Mouse (Mus musculus): ENCODE results near the gene Sytl1.

- TF ChIP-seq CTCF (IDR thresholded peaks at IDR 0.05; ENCODE audit: low read depth, low read length) (no peak), POLR2A (IDR thresholded peaks at IDR 0.05; ENCODE audit: borderline replicate concordance, low read depth, low read length) (no peak)
Measured at GRCm38 (mm10) chr4:133244289-133244688, 18.6 kb downstream of the Sytl1 start.

Measured in bone marrow macrophage, adult 2 months (primary cell).